ENCODE assay signal across 10 mouse cellular contexts in the genomic region with DNA sequence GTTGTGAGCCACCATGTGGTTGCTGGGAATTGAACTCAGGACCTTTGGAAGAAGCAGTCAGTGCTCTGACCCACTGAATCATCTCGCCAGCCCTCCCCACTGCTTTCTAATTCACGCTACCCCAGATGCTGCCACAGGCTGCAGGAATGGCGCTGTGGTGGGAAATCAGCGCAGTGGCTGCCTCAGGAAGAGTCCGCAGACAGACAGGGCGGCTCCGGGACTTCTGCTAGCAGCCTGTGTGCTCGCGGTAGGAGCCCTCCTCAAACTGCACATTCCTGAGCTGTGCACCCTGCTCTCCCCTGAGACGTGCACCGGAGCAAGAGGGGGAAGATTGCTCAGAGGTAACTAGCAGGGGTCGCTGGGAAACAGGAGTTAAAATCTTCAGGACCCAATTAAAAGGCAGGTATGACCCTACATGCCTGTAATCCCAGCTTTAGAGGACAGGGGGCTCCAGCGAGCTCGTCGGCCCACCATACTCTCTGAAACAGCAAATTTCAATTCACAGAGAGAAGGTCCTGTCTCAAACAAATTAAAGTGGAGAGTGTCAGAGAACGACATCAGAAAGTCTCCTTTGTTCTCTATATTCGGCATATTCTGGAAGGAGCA. TPM values are rescaled to one million over a fixed set of nuclear protein-coding genes. Genes with fewer than 3 reads are reported as not detected.
A peak's percentile ranks its signal among the peaks of the same experiment; 100 is the strongest.
DNase-seq lines count a peak whose midpoint lies in the region; ATAC-seq and TF ChIP-seq lines count a peak whose summit lies in the region.
"Had no signal": no experiment of that assay in that cellular context is flagged by ENCODE, and none has a peak within 500 bp of the region (broad histone marks: within the 10 kb centered on the region; RNA-seq: fewer than 3 reads in every experiment).

No protein-coding gene starts in this region.

- H3K4me1 ChIP-seq in heart, postnatal 0 days (ENCODE audit: control insufficient read depth, insufficient read depth) = no peaks in the 10 kb centered on the region
- peaks cover 5% of the 10 kb centered on the region for H3K4me1 ChIP-seq in testis, adult 2 months (ENCODE audit: control insufficient read depth, insufficient read depth, low read length)
- H3K4me1 ChIP-seq in hindbrain, postnatal 0 days (ENCODE audit: insufficient read depth, low read length) = no peaks in the 10 kb centered on the region
- H3K4me1 ChIP-seq in forebrain, embryonic 13.5 days = no peaks in the 10 kb centered on the region

- no peaks in the 10 kb centered on the region for H3K27me3 ChIP-seq in heart, postnatal 0 days (ENCODE audit: control insufficient read depth, insufficient read depth, low read length)
- H3K27me3 ChIP-seq in testis, adult 2 months (ENCODE audit: control insufficient read depth, insufficient read depth, low read length) = no peaks in the 10 kb centered on the region
- H3K27me3 ChIP-seq in hindbrain, postnatal 0 days (ENCODE audit: insufficient read depth, low read length) = no peaks in the 10 kb centered on the region
- no peaks in the 10 kb centered on the region for H3K27me3 ChIP-seq in forebrain, embryonic 13.5 days
- H3K27me3 ChIP-seq: Patski had no signal

- 0 out of 2 replicates have a peak, but pooled peaks cover 3% of the 10 kb centered on the region for H3K9me3 ChIP-seq in heart, postnatal 0 days (replicated peaks; ENCODE audit: control insufficient read depth, low read length)
- no peaks in the 10 kb centered on the region for H3K9me3 ChIP-seq in hindbrain, postnatal 0 days (ENCODE audit: low read length)
- H3K9me3 ChIP-seq in forebrain, embryonic 13.5 days (replicated peaks) = peaks cover 7% of the 10 kb centered on the region; the same call in 1 of the 2 replicates

- no peak for TF ChIP-seq POLR2A in testis, adult 2 months (IDR thresholded peaks at IDR 0.05; ENCODE audit: control insufficient read depth, low read depth, low read length)

- no peak for DNase-seq in heart, postnatal 0 days (ENCODE audit: low spot score)
- no peak for DNase-seq in heart, adult 9 months (ENCODE audit: low spot score in 2 of 2)
- DNase-seq in testis, postnatal 14 days (ENCODE audit: low spot score) = no peak
- peak; percentile 39 for DNase-seq in hindbrain, postnatal 0 days (ENCODE audit: low spot score)
- peak; percentile 14 for DNase-seq in retina, postnatal 7 days (ENCODE audit: low read depth, low spot score)
- no peak for DNase-seq in spleen, adult 12 weeks (ENCODE audit: low spot score)

- peak; percentile 24 for TF ChIP-seq CTCF in heart, postnatal 0 days (IDR thresholded peaks at IDR 0.05; ENCODE audit: low read depth)
- TF ChIP-seq CTCF in testis, adult 2 months (IDR thresholded peaks at IDR 0.05; ENCODE audit: control insufficient read depth, insufficient read depth, insufficient replicate concordance, low read depth, low read length) = peak; percentile 43; the same call in 1 of the 2 replicates
- TF ChIP-seq CTCF in hindbrain, postnatal 0 days (IDR thresholded peaks at IDR 0.05; ENCODE audit: low read depth) = peak; percentile 54

- no peak overlapping the region for H3K4me3 ChIP-seq in heart, postnatal 0 days (ENCODE audit: low read depth, low read length)
- H3K4me3 ChIP-seq in testis, adult 2 months (ENCODE audit: control insufficient read depth, low read depth, low read length) = peak overlapping the region; percentile 49
- no peak overlapping the region for H3K4me3 ChIP-seq in hindbrain, postnatal 0 days (ENCODE audit: low read length)
- no peak overlapping the region for H3K4me3 ChIP-seq in forebrain, embryonic 13.5 days

- no peak overlapping the region for H3K4me2 ChIP-seq in heart, postnatal 0 days (ENCODE audit: low read depth, low read length)
- H3K4me2 ChIP-seq in hindbrain, postnatal 0 days (ENCODE audit: low read depth, low read length) = no peak overlapping the region
- no peak overlapping the region for H3K4me2 ChIP-seq in forebrain, embryonic 13.5 days

- TF ChIP-seq EP300 in heart, postnatal 0 days (IDR thresholded peaks at IDR 0.05; ENCODE audit: low read depth) = no peak

- no peak overlapping the region for H3K27ac ChIP-seq in heart, postnatal 0 days (ENCODE audit: low read depth)
- H3K27ac ChIP-seq in testis, adult 2 months (ENCODE audit: control insufficient read depth, insufficient read depth, low read depth, low read length) = no peak overlapping the region
- H3K27ac ChIP-seq in hindbrain, postnatal 0 days = no peak overlapping the region
- no peak overlapping the region for H3K27ac ChIP-seq in forebrain, embryonic 13.5 days

- no peaks in the 10 kb centered on the region for H3K36me3 ChIP-seq in heart, postnatal 0 days (replicated peaks; ENCODE audit: control insufficient read depth, insufficient read depth, low read length)
- no peaks in the 10 kb centered on the region for H3K36me3 ChIP-seq in testis, adult 2 months (ENCODE audit: control insufficient read depth, insufficient read depth, low read length)
- no peaks in the 10 kb centered on the region for H3K36me3 ChIP-seq in hindbrain, postnatal 0 days (ENCODE audit: insufficient read depth, low read length)
- no peaks in the 10 kb centered on the region for H3K36me3 ChIP-seq in forebrain, embryonic 13.5 days (ENCODE audit: poor library complexity, severe bottlenecking)

- no peak for ATAC-seq in heart, postnatal 0 days (ENCODE audit: insufficient read depth, low read depth)
- peak; percentile 75 for ATAC-seq in hindbrain, postnatal 0 days
- no peak for ATAC-seq in forebrain, embryonic 13.5 days
- ATAC-seq: Patski had no signal

- WGBS in heart, postnatal 0 days = 37% methylated on average over 17 of the region's 17 CpGs
- WGBS in hindbrain, postnatal 0 days = 40% methylated on average over 17 of the region's 17 CpGs
- 37% methylated on average over 17 of the region's 17 CpGs for WGBS in forebrain, embryonic 13.5 days

- H3K9ac ChIP-seq in heart, postnatal 0 days (replicated peaks; ENCODE audit: low read depth, low read length) = no peak overlapping the region
- no peak overlapping the region for H3K9ac ChIP-seq in hindbrain, postnatal 0 days (replicated peaks; ENCODE audit: low read length)
- no peak overlapping the region for H3K9ac ChIP-seq in forebrain, embryonic 13.5 days

RNA-seq across cellular contexts. Expression of a gene that starts 10.3 kb away (rescaled TPM):
- 0.62 and 3.4 TPM in 2 replicates for total RNA-seq in heart, postnatal 0 days (2014; rRNA removed; ENCODE audit: low replicate concordance)
- not detected in 2 replicates for polyA plus RNA-seq in heart, postnatal 0 days (2015; fragmentation: Nextera tagmentation; extraction: Ambion mirVana)
- polyA plus RNA-seq in testis, adult 2 months (2012; rRNA removed) = 1.4 and 3.1 TPM in 2 replicates
- total RNA-seq in hindbrain, postnatal 0 days (2014; rRNA removed) = not detected in 2 replicates
- polyA plus RNA-seq in hindbrain, postnatal 0 days (2015; fragmentation: Nextera tagmentation; extraction: Ambion mirVana) = not detected in 2 replicates
- 1.7 TPM in 1 of 2 replicates, not detected in the other for polyA plus RNA-seq in forebrain, embryonic 13.5 days (2015; fragmentation: Nextera tagmentation; extraction: Ambion mirVana)
- total RNA-seq: hematopoietic stem cell, adult 5-6 weeks had no signal
- polyA plus RNA-seq: Patski had no signal

RNA-seq across cellular contexts. Expression of a gene that starts 37.3 kb away (rescaled TPM):
- 7.5 and 18.3 TPM in 2 replicates for total RNA-seq in heart, postnatal 0 days (2014; rRNA removed; ENCODE audit: low replicate concordance)
- polyA plus RNA-seq in heart, postnatal 0 days (2015; fragmentation: Nextera tagmentation; extraction: Ambion mirVana) = 11.9 and 12.0 TPM in 2 replicates
- 4.1 and 4.4 TPM in 2 replicates for polyA plus RNA-seq in testis, adult 2 months (2012; rRNA removed)
- 15.0 and 15.5 TPM in 2 replicates for total RNA-seq in hindbrain, postnatal 0 days (2014; rRNA removed)
- 21.0 and 21.2 TPM in 2 replicates for polyA plus RNA-seq in hindbrain, postnatal 0 days (2015; fragmentation: Nextera tagmentation; extraction: Ambion mirVana)
- polyA plus RNA-seq in forebrain, embryonic 13.5 days (2015; fragmentation: Nextera tagmentation; extraction: Ambion mirVana) = 27.3 and 28.8 TPM in 2 replicates

RNA-seq across cellular contexts. Expression of a gene that starts 50.4 kb away (rescaled TPM):
- total RNA-seq in heart, postnatal 0 days (2014; rRNA removed; ENCODE audit: low replicate concordance) = 2.7 and 4.3 TPM in 2 replicates
- 1.3 and 1.5 TPM in 2 replicates for polyA plus RNA-seq in heart, postnatal 0 days (2015; fragmentation: Nextera tagmentation; extraction: Ambion mirVana)
- 6.5 and 18.8 TPM in 2 replicates for polyA plus RNA-seq in testis, adult 2 months (2012; rRNA removed)
- 2.9 and 3.6 TPM in 2 replicates for total RNA-seq in hindbrain, postnatal 0 days (2014; rRNA removed)
- polyA plus RNA-seq in hindbrain, postnatal 0 days (2015; fragmentation: Nextera tagmentation; extraction: Ambion mirVana) = 2.2 and 2.8 TPM in 2 replicates
- 0.23 and 0.31 TPM in 2 replicates for polyA plus RNA-seq in forebrain, embryonic 13.5 days (2015; fragmentation: Nextera tagmentation; extraction: Ambion mirVana)

Comparison
In these comparisons a context has a peak if more than half of its experiments do, and no peak if none do; other contexts are left out.
1. DNase-seq: peak in hindbrain, postnatal 0 days (single experiment) and retina, postnatal 7 days (single experiment); none in heart, postnatal 0 days (single experiment), heart, adult 9 months (0 of 2), testis, postnatal 14 days (single experiment) and spleen, adult 12 weeks (single experiment).
2. Peak in every context shown above with its lines, with median percentiles within 50 percentile points of each other: CTCF ChIP-seq.